Mouse (Mus musculus): ENCODE measurements around the gene Tmem132b. TPM values are rescaled to one million over a fixed set of nuclear protein-coding genes. Genes with fewer than 3 reads are reported as not detected.

Gene Tmem132b
- total RNA-seq, 1 experiment from 2014 or later = not detected

Other genes starting within 250 kb of the Tmem132b start
- 34.5 and 51.2 TPM in 2 replicates for gene Scarb1, start 190.7 kb upstream of the Tmem132b start, total RNA-seq (2017)
- 1.2 TPM in 1 of 2 replicates, not detected in the other for gene Gm10382, start 142.5 kb upstream of the Tmem132b start, total RNA-seq (2017)
- gene Ubc, start 141.6 kb upstream of the Tmem132b start, total RNA-seq (2017) = 252 and 273 TPM in 2 replicates
- 19.8 and 72.8 TPM in 2 replicates for gene Dhx37, start 97.7 kb upstream of the Tmem132b start, total RNA-seq (2017)
- gene Bri3bp, start 90.2 kb upstream of the Tmem132b start, total RNA-seq (2017) = 32.7 and 32.8 TPM in 2 replicates
- 8.1 and 10.8 TPM in 2 replicates for gene Aacs, start 56.0 kb upstream of the Tmem132b start, total RNA-seq (2017)